Mouse (Mus musculus) megakaryocyte progenitor cell, adult 5-6 weeks (primary cell): ENCODE data around the gene M6pr. TPM values are rescaled to one million over a fixed set of nuclear protein-coding genes. Genes with fewer than 3 reads are reported as not detected.

ENCODE experiments used
- ATAC-seq: replicated peaks from 2 replicates; pipeline ENCODE4 v1.8.0; 2016; ENCODE audit warnings: mild to moderate bottlenecking, moderate TSS enrichment, inconsistent platforms; ENCODE audit not compliant: poor library complexity
- total RNA-seq, 2 experiments: library from RNA; stranded (forward) in 1 of 2; stranded (reverse) in 1 of 2; fragments of 157-497, 149-512 nt in 1 of 2; fragments of 200-1000 nt in 1 of 2; gene quantifications; 2 replicates each; pipeline versions ENCODE4 v1.2.3 to v1.2.4; 2015 to 2017

Gene M6pr
- total RNA-seq, 2 experiments from 2014 or later = 195 to 452 TPM

DNA sequence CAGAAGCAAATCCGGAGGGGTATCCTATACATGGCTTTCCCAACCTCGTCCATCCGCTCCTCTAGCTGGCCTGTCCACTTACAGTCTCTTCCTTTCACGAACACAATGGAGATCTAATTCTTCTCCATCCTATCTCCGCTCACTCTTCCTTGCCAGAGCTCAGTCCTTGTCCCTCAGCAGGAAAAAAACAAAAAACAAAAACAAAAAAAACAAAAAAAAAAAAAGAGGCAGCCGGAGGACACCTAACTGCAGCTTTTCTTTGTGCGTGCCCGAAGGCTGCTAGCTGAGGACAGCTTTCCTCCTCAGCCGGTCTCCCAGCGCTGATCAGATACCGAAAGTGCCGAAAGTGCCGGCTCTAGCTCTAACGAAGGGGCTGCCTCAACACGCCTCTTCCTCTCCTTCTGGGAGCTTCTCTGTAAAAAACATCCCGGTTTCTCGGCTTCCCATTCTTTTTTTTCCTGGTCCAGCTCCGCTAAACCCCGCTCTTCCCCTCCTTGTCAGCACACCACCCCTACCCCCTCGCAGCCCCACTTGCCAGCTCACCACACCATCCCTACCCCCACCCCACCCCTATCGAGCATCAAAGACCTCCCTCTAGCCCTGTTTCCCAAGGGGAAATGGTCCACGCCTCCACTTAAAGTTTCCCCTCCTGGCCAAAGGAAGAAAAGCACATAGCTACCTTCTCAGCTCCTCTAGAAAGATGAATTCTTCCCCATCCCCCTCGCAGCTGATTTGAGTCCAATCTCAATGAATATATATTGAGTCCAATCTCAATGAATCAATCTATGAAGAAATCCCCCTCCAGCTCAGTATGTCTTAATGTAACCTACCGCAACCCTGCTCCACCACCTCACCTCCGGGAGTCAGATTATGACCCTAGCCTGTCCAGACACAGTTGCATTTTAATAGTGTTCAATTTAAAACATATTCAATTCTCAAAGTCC, 11.0 kb upstream of the M6pr start:
- ATAC-seq = peak; percentile 64

DNA sequence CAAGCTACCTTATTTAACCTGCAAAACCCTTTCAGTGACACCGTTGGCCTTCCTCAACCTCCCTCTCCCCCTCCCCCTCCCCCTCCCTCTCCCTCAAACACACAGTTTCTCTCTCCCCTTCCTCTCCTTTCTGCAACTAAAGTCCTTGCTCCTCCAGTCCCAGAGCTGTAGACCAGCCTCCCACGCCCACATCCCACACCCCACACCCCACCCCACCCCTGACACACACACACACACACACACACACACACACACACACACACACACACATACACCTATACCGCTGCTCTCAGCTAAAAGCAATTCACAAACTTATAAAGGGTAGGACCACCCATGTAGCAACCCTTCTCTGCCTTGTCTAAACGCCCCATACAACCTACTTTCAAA, 10.3 kb upstream of the M6pr start:
- ATAC-seq = no peak

DNA sequence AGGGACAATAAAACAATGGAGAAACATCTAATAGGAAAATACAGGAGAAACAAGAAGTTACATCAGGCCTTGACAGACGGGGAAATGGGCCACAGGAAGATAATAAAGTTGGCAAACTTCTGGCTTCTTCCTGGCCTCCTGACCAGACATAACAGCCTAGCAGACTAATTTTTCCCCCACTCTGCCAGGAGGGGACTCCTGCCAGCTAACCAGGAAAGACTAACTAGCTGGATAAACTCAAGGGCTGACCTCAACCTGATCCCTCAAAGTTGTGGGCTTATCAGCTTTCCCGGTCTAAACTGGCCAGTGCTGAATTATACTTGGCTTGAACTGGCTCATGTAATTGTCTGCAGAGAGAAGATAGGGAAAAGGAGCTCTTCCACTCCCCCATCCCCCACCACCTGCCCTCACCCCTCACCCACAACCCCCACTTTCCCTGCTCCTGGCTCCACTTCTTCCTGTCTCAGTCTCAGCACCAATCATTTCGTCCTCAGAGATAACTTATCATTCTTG, 8.8 kb upstream of the M6pr start:
- peak; percentile 10 for ATAC-seq

DNA sequence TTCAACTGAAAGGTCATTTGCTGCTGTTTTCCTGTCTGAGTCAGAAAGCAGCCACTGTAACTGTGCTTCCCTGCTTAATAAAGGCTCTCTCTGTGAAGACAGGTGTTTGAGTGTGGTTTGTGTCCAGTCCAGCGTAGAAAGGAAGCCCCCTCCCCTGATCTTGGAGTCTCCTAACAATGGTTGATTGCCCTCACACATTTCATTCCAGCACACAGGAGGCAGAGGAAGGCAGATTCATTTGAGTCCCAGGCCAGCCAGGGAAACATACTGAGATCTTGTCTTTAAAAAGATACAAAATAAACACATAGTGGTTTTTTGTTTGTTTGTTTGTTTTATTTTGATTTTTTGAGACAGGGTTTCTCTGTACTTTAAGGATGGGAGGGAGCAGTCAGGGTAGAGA, 6.4 kb upstream of the M6pr start:
- ATAC-seq = no peak

DNA sequence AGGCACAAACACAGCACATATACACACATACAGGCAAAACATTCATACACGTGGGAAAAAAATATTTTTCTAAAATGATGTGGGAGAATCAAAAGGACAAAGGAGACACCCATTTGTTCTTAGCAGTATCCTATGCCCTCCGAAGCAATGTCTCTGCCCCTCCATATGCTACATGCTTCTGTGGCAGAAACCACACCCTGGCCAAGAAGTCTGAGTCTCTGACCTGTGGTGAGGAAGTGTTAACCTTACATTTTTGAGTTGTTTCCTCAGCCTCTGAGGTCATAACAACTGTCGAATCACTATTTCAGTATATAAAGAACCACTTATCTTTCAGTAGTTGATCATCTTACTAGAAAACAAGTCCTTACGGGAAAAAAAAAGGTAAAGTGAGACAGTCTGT, 5.9 kb upstream of the M6pr start:
- ATAC-seq = 0 out of 2 replicates have a peak, but pooled peaks have one; percentile 15

DNA sequence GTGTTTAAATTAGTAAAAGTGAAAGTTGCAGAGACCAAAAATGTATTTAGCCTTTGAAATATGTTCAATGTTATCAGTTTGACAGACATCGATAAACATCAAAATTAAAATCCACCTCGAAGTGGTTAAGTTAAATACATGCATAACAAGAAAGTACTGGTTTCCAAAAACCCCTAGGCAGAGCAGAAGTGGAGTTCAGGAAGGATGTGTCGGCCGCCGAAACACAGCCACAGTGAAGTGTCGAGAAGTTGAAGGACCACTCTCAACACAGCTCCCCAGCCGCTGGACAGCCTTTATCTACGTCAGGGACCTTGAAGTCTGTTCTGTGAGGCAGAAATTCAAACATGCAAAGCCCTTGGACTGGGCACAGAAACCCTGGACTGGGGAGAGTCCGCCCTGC, 5.0 kb upstream of the M6pr start:
- no peak for ATAC-seq

DNA sequence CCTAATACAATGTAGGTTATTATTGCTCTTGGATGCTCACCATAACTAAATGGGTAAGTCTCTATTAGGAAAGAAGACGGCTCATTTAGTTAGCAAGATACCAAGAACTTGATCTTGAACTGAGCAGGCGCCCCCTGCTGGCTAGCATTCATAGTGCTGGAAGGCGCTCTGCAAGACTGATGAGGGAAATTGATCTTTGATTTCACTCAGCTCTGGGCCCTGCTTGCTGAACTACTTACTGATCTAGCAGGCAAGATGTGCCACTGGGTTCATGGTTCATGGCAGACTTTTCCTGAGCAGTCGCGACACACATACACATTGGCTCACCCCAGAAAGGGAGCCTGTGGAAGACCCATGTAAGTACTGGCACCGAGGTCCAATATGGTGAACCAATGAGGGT, 4.2 kb upstream of the M6pr start:
- peak; percentile 28 for ATAC-seq

DNA sequence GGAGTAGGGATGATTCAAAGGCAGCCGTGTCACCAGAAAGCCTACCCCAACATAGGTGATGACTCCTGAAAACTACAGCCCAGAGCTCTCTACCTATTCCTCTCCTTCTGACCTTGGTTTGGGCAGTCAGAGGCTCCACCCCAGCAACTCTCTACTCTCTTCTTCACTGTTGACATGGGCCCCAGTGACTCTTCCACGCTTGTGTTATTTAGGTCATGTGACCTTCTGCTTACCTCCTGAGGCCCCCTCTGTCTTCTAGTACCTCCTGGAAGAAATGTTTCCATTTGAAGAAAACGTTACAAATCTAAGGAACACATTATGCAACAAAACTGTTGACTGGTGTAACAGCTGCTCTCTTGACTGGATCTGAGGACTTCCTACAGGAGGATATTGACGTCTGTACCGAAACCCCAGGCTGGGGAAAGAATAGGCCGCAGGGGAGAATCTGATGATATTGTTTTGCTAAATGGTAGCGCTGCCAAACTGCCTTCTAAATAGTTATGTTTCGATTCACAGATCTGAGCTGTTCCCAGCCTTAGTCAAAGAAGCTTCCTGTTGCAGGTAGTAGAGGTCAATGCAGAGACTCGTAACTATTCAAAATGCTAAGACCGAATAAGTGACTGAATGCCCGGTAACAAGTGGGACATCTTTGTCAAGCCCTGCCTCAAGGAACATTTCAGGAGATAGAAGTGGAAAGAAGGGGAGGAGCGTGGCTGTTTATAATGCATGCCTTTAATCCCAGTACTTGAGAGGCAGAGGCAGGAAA, 3.5 kb upstream of the M6pr start:
- no peak for ATAC-seq

DNA sequence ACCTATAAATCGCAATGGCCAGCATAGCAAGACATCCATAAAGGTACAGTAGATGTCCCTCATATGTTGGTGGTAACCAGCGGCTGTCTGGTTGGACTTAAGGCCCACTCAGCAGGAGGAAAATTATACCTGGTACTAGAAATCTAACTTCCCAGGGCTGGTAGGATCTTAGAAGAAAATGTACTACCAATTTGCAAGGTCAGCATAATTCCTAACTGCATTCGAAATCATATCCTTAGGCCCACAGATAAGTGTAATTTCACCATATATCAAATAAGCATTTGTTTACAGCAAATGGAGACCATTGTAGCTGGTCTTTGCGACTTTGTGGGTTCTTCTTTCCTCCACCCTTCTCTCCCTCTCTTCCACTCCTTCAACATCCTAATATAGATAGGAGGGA, 1.8 kb upstream of the M6pr start:
- no peak for ATAC-seq

DNA sequence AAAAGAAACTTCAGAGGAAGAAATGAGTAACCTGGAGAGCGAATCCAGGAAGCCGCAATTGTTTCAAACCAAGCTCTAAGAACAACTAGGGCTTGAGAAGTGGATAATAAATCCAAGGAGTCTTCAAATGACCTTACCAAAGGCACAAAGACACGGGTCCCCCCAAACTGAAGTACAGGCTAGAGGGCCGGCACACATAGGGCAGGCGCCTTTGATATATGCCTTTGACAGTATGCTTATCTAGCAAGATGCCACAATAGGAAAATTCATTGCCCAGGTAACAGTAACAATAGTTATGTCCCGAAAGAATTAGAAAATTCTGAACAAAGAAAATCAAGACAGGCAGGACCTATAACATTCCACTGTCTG, 400 bp upstream of the M6pr start:
- no peak for ATAC-seq

DNA sequence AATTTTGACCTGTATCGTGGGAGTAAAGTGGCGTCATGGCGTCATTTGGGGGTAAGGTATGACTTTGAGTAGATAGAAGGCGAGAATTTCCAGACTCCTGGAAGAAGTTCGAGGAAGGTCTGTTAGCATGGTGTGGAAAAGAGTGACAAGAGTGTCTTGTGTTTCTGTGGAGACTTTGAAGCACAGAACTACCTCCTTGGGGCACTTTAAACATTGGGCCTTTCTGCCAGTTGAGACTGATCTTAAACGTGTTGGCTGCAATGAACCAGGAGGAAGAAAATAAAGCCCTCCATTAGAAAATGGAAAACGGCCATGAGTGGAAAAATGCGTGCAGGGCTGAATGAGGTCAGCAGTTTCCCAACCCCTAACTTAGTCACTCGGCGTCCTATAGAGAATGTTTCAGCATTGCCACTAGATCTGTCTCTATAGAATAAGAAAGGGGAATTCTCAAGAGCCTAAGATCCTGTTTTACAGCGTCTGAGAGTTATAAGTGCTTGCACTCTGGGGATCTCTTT, 983 bp downstream of the M6pr start:
- ATAC-seq = peak; percentile 12

DNA sequence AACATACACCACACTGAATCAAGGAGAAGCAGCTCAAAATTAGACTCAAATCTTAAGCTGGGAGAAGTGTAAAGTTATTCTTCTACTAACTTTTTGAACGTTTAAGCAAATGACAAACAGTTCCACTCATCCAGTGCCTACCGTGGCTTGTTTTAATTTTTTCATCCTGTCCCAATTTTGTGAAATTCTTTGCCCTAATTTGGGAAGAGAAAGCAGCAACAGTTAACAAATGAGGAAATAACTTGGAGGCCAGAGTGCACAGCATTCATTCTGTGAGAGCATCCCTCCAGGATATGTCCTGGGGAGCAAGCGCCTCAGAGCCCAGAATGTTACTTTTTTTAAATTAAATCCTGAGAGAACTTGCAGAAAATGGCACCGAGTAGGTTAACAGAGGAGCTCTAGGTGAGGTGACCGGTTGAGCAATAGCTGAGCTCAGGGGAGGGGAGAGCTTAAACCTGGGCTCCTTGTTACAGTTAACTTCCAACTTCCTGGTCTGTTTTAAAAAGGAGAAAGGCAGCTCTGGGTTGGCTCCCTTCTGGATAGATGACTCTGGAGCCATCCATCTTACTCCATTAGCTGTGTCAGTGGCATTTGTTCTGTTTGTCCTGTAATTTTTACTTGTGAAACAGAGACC, 1.8 kb downstream of the M6pr start:
- ATAC-seq = 0 out of 2 replicates have a peak, but pooled peaks have one; percentile 4

DNA sequence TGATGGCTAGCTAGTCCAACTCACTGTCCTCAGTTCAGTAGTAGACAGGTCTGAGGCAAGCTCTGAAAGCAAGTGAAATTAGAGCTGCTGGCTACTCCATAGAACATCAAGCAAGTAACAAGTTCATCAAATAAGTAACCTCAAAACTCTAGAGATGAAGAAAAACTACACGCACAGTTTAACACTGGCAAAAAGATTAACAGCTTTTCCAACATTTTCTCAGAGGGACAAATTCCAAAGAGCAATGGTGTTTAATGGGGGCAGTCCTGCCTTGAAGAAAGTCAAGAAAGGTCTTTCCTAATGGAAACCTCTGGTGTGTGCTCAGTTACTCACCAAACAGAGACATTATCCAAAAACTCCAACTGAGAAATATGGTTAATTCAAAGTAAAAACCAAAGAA, 10.2 kb downstream of the M6pr start:
- no peak for ATAC-seq

DNA sequence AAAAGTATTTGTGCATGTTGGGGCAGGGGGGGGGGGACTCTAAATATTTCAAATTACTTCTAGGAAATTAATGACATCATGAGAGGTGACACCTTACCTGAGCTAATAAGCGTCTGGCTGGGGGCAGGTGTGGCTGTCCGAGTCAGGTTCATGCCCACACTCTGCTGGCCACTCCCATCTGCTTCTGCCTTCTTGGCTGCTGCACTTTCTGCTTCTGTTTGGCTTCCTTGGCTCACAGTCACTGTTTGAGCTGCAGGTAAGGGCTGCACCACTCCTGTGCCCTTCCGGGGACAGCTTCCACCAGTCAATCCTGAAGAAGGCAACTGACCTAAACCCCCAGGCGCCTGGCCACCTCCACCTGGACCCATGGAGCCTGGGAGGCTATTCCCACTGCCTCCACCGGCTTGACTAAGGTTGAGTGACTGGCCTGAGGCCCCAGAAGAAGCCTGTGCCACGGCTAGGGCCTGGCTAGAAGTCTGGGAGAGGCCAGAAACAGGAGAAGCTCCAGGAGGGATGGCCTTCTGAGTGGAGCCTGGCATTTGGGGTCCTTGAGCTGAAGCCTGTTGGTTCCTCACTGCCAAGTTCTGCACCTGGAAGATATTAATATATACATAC, 16.9 kb downstream of the M6pr start:
- ATAC-seq = no peak

DNA sequence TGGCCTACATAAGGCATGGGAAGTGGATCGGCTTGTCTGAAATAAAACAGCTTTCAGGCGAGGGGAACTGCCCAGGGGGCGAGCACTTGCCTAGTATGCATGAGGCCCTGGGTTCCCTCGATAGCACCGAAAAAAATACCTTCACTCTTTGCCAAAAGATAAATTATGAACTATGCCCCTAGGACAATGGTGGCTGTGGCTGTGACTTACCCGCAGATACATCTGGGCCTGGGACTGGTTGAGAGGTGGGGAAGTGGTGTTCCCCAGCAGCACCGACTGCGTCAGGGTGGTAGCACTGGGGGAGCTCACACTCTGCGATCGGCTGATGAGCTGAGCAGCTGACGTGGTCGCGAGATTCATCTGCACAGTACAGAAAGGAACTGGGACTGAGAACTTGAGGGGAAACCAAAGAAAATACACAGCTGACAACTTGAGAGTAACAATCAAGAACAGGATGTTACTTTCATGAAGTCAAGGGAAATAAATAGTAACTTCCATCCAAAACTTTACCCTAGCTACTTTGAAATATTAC, 24.6 kb downstream of the M6pr start:
- ATAC-seq = no peak

DNA sequence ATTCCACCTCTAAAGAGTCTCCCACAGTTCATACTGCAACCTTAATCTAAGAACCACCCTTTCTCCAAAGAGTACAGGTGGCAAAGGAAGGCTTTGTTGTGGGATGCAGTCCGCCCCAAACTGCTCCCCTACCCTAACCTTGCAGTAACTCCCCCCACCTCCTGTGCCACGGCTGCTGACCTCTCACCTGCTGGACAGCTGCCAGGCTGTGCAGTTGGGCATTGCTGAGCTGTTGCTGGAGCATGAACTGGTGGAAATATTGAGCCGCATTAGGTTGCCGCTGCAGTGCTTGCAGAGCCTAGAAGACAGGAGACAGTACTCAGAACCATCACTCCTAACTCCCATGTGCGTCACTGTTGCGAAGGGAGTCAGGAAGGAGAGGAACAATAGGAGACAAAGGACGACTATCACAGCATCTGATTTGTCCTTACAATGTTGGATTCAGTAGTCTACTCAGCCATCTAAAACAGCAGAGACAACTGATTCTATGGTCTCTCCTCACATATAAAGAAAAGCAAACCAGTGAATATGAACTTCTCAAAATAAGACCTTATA, 26.3 kb downstream of the M6pr start:
- no peak for ATAC-seq

DNA sequence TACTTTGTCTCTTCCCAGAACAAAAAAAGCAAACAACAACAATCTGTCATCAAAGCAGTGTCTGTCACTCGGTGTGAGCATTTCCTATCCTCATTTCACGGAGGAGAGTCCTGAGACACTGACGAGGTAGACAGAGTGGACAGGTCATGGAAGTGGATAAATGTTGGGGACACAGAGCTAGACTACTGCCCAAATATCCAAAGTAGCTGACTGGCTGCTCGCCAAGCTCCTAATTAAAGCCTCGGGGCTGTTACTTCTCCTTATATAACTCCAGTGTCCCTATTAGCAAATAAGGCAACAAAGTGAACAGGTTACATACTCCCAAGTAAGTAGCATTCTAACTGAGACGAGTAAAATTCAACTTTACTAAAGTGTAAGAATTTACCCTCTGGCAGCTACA, 29.0 kb downstream of the M6pr start:
- ATAC-seq = no peak

DNA sequence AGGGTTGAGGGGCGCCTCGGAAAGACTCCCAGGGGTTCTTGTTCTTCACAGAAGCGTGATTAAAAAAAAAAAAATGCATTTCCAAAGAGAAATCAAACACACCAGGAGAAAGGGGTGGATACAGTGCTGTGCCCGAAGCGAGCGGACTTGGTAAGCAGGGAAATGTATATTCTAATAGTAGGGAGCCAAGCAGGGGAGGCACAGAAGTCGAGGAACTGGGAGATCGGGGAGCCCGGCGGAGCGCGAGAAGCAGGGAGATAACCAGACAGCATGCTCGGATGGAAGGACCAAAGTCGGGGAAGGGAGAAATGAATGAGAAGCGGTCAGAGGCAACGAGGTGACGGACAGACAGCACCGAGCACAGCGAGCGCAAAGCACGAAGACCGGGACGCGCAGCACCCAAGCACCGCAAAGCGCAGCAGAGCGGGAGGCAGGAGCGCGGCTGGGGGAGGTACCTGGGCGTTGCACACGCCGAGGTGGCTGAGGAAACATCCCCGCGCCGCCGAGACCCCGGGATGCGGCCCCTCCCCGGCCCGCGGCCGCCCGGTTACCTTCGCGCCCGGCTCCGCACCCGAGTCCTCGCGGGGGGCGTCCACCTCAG, 30.6 kb downstream of the M6pr start:
- peak; percentile 70 for ATAC-seq

DNA sequence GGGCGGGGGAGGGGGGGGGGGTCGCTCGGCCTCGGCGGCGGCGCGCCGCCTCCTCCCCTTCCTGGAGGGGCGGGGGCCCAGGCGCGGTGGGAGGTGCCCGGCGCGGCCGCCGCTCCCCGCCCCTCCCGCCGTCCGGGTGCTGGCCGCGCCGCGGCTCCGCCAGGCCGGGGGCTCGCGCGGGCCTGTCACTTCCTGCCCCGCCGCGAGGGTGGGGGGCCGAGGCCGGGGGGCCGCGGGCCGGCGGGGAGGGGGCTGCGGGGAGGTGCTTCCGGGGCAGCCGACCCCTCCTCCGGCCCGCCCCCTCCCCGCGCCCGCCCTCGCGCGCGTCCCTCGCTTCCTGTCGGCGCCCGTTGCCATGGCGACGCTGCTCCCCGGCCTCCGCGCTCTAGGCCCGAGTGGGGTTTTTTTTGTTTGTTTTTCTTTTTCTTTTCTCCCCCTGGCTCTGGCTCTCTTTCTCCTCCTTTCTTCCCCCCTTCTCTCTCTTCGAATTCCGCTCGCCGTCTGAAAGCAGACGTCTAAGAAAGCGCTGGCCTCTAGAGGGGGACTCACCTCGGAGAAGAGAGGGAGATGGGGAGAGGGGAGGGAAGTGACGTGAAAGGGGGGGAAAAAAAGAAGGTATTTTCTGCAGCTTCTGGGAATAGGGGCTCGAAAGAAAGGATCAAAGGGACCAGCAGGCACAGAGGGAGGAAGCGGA, 31.3 kb downstream of the M6pr start:
- peak; percentile 43 for ATAC-seq
